ENCODE assay signal across 17 mouse cellular contexts in the genomic region with DNA sequence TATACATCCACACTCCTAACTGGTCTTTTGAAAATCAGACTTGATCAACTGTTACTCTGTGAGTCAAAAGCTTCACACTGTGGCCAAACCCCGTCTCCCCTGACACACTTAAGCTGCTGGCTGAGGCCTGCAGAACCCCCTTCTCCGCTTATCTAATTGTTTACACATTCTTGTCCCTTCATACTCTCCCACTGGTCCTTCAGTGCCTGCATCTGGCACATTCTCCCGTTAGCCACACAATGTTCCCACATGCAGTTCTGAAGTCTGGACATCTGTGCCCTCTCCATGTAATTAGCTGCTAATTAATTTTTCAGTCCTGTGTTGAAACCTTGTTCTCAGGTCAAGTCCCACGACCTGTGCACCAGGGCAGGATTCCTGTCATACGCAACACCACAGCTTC.
A peak's percentile ranks its signal among the peaks of the same experiment; 100 is the strongest.
DNase-seq lines count a peak whose midpoint lies in the region; ATAC-seq lines count a peak whose summit lies in the region.
"Had no signal": no experiment of that assay in that cellular context is flagged by ENCODE, and none has a peak within 500 bp of the region (broad histone marks: within the 10 kb centered on the region; RNA-seq: fewer than 3 reads in every experiment).

No protein-coding gene starts in this region.

- no peaks in the 10 kb centered on the region for H3K9me3 ChIP-seq in forebrain, embryonic 12.5 days
- H3K9me3 ChIP-seq in forebrain, embryonic 16.5 days (ENCODE audit: control insufficient read depth, low read length), result no peaks in the 10 kb centered on the region
- H3K9me3 ChIP-seq in midbrain, embryonic 11.5 days (ENCODE audit: control insufficient read depth, low read length), result no peaks in the 10 kb centered on the region
- H3K9me3 ChIP-seq in midbrain, embryonic 16.5 days (replicated peaks; ENCODE audit: control insufficient read depth, low read length, poor library complexity, severe bottlenecking), result no peaks in the 10 kb centered on the region
- H3K9me3 ChIP-seq: midbrain, embryonic 12.5 days; neural tube, embryonic 12.5 days had no signal

- no peak for DNase-seq in midbrain, embryonic 11.5 days (ENCODE audit: low spot score, missing footprints)
- DNase-seq in lung, adult 18-20 months, result peak; percentile 36 to 58
- peak; percentile 75 for DNase-seq in retina, postnatal 1 day
- no peak for DNase-seq in kidney, adult 8-10 months
- no peak for DNase-seq in urinary bladder, postnatal 14 days (ENCODE audit: low spot score)
- DNase-seq: cerebellum, postnatal 36 days; gastrocnemius, postnatal 25 days; kidney, postnatal 25 days; right cerebral cortex, adult 18-20 months had no signal

- no peak overlapping the region for H3K4me3 ChIP-seq in forebrain, embryonic 12.5 days (replicated peaks)
- no peak overlapping the region for H3K4me3 ChIP-seq in forebrain, embryonic 16.5 days (replicated peaks; ENCODE audit: low read length)
- no peak overlapping the region for H3K4me3 ChIP-seq in midbrain, embryonic 11.5 days (ENCODE audit: low read depth, low read length)
- H3K4me3 ChIP-seq in midbrain, embryonic 16.5 days (ENCODE audit: low read depth, low read length), result no peak overlapping the region
- H3K4me3 ChIP-seq: left cerebral cortex, adult 2 months; midbrain, embryonic 12.5 days; neural tube, embryonic 12.5 days had no signal

- ATAC-seq in forebrain, embryonic 12.5 days (ENCODE audit: low FRiP score), result peak; percentile 46; the same call in 1 of the 2 replicates
- no peak for ATAC-seq in forebrain, embryonic 16.5 days
- ATAC-seq in midbrain, embryonic 11.5 days (ENCODE audit: low FRiP score), result peak; percentile 40; the same call in 1 of the 2 replicates
- no peak for ATAC-seq in midbrain, embryonic 16.5 days

- H3K4me2 ChIP-seq in forebrain, embryonic 12.5 days, result no peak overlapping the region
- H3K4me2 ChIP-seq in forebrain, embryonic 16.5 days (ENCODE audit: low read length), result no peak overlapping the region
- no peak overlapping the region for H3K4me2 ChIP-seq in midbrain, embryonic 11.5 days
- no peak overlapping the region for H3K4me2 ChIP-seq in midbrain, embryonic 16.5 days (ENCODE audit: low read length)
- H3K4me2 ChIP-seq: hindbrain, embryonic 14.5 days; midbrain, embryonic 12.5 days; neural tube, embryonic 12.5 days had no signal

- no peak overlapping the region for H3K9ac ChIP-seq in forebrain, embryonic 12.5 days
- H3K9ac ChIP-seq in forebrain, embryonic 16.5 days (replicated peaks; ENCODE audit: low read depth, low read length), result no peak overlapping the region
- H3K9ac ChIP-seq in midbrain, embryonic 11.5 days (ENCODE audit: low read length), result no peak overlapping the region
- no peak overlapping the region for H3K9ac ChIP-seq in midbrain, embryonic 16.5 days (ENCODE audit: low read depth, low read length)
- H3K9ac ChIP-seq: hindbrain, embryonic 14.5 days; liver, embryonic 14.5 days; midbrain, embryonic 12.5 days; neural tube, embryonic 12.5 days had no signal

- H3K27me3 ChIP-seq in forebrain, embryonic 12.5 days, result no peaks in the 10 kb centered on the region
- H3K27me3 ChIP-seq in forebrain, embryonic 16.5 days (replicated peaks; ENCODE audit: control insufficient read depth, insufficient read depth, low read length), result no peaks in the 10 kb centered on the region
- H3K27me3 ChIP-seq in midbrain, embryonic 11.5 days (ENCODE audit: control insufficient read depth, insufficient read depth, low read length), result no peaks in the 10 kb centered on the region
- H3K27me3 ChIP-seq in midbrain, embryonic 16.5 days (ENCODE audit: control insufficient read depth, insufficient read depth, low read depth, low read length), result no peaks in the 10 kb centered on the region
- H3K27me3 ChIP-seq: midbrain, embryonic 12.5 days; neural tube, embryonic 12.5 days had no signal

- 19% methylated on average over 5 of the region's 5 CpGs for WGBS in forebrain, embryonic 12.5 days
- WGBS in forebrain, embryonic 16.5 days, result 22% methylated on average over 5 of the region's 5 CpGs
- 52% methylated on average over 5 of the region's 5 CpGs for WGBS in midbrain, embryonic 11.5 days
- 32% methylated on average over 5 of the region's 5 CpGs for WGBS in midbrain, embryonic 16.5 days

- H3K4me1 ChIP-seq in forebrain, embryonic 12.5 days, result peaks cover 17% of the 10 kb centered on the region
- peaks cover 8% of the 10 kb centered on the region for H3K4me1 ChIP-seq in forebrain, embryonic 16.5 days (replicated peaks; ENCODE audit: control insufficient read depth, insufficient read depth, low read length)
- H3K4me1 ChIP-seq in midbrain, embryonic 11.5 days (ENCODE audit: control insufficient read depth, insufficient read depth, low read length), result peaks cover 2% of the 10 kb centered on the region; the same call in 1 of the 2 replicates
- H3K4me1 ChIP-seq in midbrain, embryonic 16.5 days (ENCODE audit: control insufficient read depth, insufficient read depth, low read length), result peaks cover 3% of the 10 kb centered on the region; the same call in 1 of the 2 replicates
- H3K4me1 ChIP-seq: neural tube, embryonic 12.5 days had no signal

- no peaks in the 10 kb centered on the region for H3K36me3 ChIP-seq in forebrain, embryonic 12.5 days (replicated peaks)
- no peaks in the 10 kb centered on the region for H3K36me3 ChIP-seq in forebrain, embryonic 16.5 days (ENCODE audit: control insufficient read depth, insufficient read depth)
- no peaks in the 10 kb centered on the region for H3K36me3 ChIP-seq in midbrain, embryonic 11.5 days (ENCODE audit: control insufficient read depth, insufficient read depth, low read length)
- no peaks in the 10 kb centered on the region for H3K36me3 ChIP-seq in midbrain, embryonic 16.5 days (ENCODE audit: control insufficient read depth, insufficient read depth, low read length)
- H3K36me3 ChIP-seq: midbrain, embryonic 12.5 days; neural tube, embryonic 12.5 days had no signal

- no peak overlapping the region for H3K27ac ChIP-seq in forebrain, embryonic 12.5 days
- H3K27ac ChIP-seq in forebrain, embryonic 16.5 days (ENCODE audit: low read length), result no peak overlapping the region
- no peak overlapping the region for H3K27ac ChIP-seq in midbrain, embryonic 11.5 days (ENCODE audit: low read depth, low read length)
- no peak overlapping the region for H3K27ac ChIP-seq in midbrain, embryonic 16.5 days (ENCODE audit: low read length)
- H3K27ac ChIP-seq: hindbrain, embryonic 14.5 days; left cerebral cortex, adult 2 months; liver, embryonic 14.5 days; midbrain, embryonic 12.5 days; neural tube, embryonic 12.5 days had no signal

Comparison
In these comparisons a context has a peak if more than half of its experiments do, and no peak if none do; other contexts are left out.
1. ATAC-seq: peak in forebrain, embryonic 12.5 days (single experiment) and midbrain, embryonic 11.5 days (single experiment); none in forebrain, embryonic 16.5 days (single experiment) and midbrain, embryonic 16.5 days (single experiment).
2. DNase-seq: peak in lung, adult 18-20 months (2 of 2) and retina, postnatal 1 day (single experiment); none in midbrain, embryonic 11.5 days (single experiment), kidney, adult 8-10 months (0 of 2) and urinary bladder, postnatal 14 days (single experiment).